Mouse (Mus musculus) neural tube, embryonic 14.5 days (tissue): ENCODE results near the gene Tfb1m. TPM values are rescaled to one million over a fixed set of nuclear protein-coding genes. Genes with fewer than 3 reads are reported as not detected.
A peak's percentile ranks its signal among the peaks of the same experiment; 100 is the strongest.

Experiments
- ATAC-seq: fragments of 200-750 bp; cut with Nextera tagmentation; 2 replicates; pipeline ENCODE4 v1.8.0; 2017; ENCODE audit warnings: low read depth, mild to moderate bottlenecking, moderate TSS enrichment, moderate library complexity
- H3K27ac ChIP-seq: fragments of 300-500 bp; sonication (generic); 2 replicates; pipeline ENCODE4 v1.5.1; 2014; ENCODE audit warnings: low read depth, mild to moderate bottlenecking, control low read depth, low read length, moderate library complexity, mixed read lengths
- H3K27me3 ChIP-seq: fragments of 300-500 bp; sonication (generic); 2 replicates; pipeline ENCODE4 v1.6.1; 2014; ENCODE audit warnings: low read length; ENCODE audit not compliant: control insufficient read depth, insufficient read depth
- H3K36me3 ChIP-seq: fragments of 300-500 bp; sonication (generic); 2 replicates; pipeline ENCODE4 v1.6.1; 2014; ENCODE audit warnings: low read length, mixed read lengths; ENCODE audit not compliant: control insufficient read depth, insufficient read depth
- H3K4me1 ChIP-seq: fragments of 300-500 bp; sonication (generic); 2 replicates; pipeline ENCODE4 v1.6.1; 2014; ENCODE audit warnings: low read length; ENCODE audit not compliant: control insufficient read depth, insufficient read depth
- H3K4me2 ChIP-seq: fragments of 300-500 bp; sonication (generic); 2 replicates; pipeline ENCODE4 v1.6.1; 2014; ENCODE audit warnings: mild to moderate bottlenecking, low read depth, low read length, control low read depth
- H3K4me3 ChIP-seq: fragments of 300-500 bp; sonication (generic); 2 replicates; pipeline ENCODE4 v1.5.1; 2014; ENCODE audit warnings: low read depth, low read length, control low read depth, mixed read lengths
- H3K9ac ChIP-seq: fragments of 300-500 bp; sonication (generic); replicated peaks from 2 replicates; pipeline ENCODE4 v1.6.1; 2014; ENCODE audit warnings: low read depth, mild to moderate bottlenecking, control low read depth, low read length, mixed read lengths
- H3K9me3 ChIP-seq: fragments of 300-500 bp; sonication (generic); 2 replicates; pipeline ENCODE4 v1.6.1; 2016; ENCODE audit warnings: low read length; ENCODE audit not compliant: control insufficient read depth
- WGBS: fragments of 180-500 bp; shearing (Covaris S2); extraction: QIAGEN DNeasy Blood & Tissue Kit; methylation state at CpG from one replicate; pipeline ENCODE4 v1.1.7; 2014; 5-methylcytosine and 5-hydroxymethylcytosine counted together
- polyA plus RNA-seq: library from polyadenylated mRNA; unstranded; fragments of >200 nt; fragmentation: Nextera tagmentation; extraction: Ambion mirVana; gene quantifications from 2 replicates; pipeline ENCODE4 v1.2.1, GENCODE M21; 2014

The Tfb1m gene
- polyA plus RNA-seq, 1 experiment from 2014 or later = 15.7 TPM

DNA sequence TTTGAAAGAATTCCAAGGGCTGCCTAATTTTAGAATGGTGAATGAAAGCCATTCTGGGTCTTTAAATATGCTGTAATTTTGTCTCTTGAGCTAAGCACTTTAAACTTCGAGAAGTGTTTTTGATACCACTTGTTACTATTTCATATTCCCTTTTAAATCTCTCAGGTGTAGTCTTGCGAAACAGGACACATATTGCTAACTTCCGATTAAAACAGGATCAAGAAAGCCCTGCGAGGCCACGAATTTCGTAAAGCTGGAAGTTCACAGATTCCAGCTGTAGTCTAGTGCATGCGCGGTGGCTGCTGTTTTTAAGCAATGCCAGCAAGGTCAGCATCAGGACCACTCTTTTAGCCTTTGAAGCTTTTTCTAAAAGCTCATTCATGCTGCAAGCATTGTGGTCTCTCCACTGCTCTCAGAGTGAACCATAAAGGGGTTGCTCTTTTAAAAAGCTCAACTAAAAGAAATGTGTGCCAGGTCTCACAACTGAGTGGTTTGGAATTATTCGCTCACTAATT, 832 bp upstream of the Tfb1m start:
- Histone ChIP-seq H3K4me3 (peak overlapping the region; percentile 57), H3K9me3 (no peaks in the 10 kb centered on the region), H3K9ac (0 out of 2 replicates have a peak overlapping the region, but pooled peaks have one; percentile 11), H3K4me1 (peaks cover 10% of the 10 kb centered on the region; the same call in 1 of the 2 replicates), H3K36me3 (no peaks in the 10 kb centered on the region), H3K27me3 (no peaks in the 10 kb centered on the region), H3K27ac (peak overlapping the region; percentile 86; the same call in 1 of the 2 replicates), H3K4me2 (peak overlapping the region; percentile 54)
- 49% methylated on average over 9 of the region's 9 CpGs for WGBS
- ATAC-seq = no peak

- no peak overlapping the region for H3K9ac ChIP-seq
- H3K27me3 ChIP-seq = no peaks in the 10 kb centered on the region
- no peak overlapping the region for H3K4me2 ChIP-seq
- ATAC-seq = no peak
- WGBS = 69% methylated on average over 1 of the region's 1 CpGs
- H3K27ac ChIP-seq = no peak overlapping the region
- no peaks in the 10 kb centered on the region for H3K36me3 ChIP-seq
- no peak overlapping the region for H3K4me3 ChIP-seq
- H3K4me1 ChIP-seq = peaks cover 10% of the 10 kb centered on the region; the same call in 1 of the 2 replicates
- H3K9me3 ChIP-seq = no peaks in the 10 kb centered on the region
These were observed 1.3 kb downstream of the Tfb1m start for GRCm38 (mm10) chr17:3556251-3556650.

GRCm38 (mm10) chr17:3547725-3548124, 9.9 kb downstream of the Tfb1m start:
- WGBS = 73% methylated on average over 7 of the region's 7 CpGs
- Histone ChIP-seq H3K36me3 (no peaks in the 10 kb centered on the region), H3K4me2 (no peak overlapping the region), H3K4me1 (no peaks in the 10 kb centered on the region), H3K4me3 (no peak overlapping the region), H3K27me3 (no peaks in the 10 kb centered on the region), H3K9me3 (no peaks in the 10 kb centered on the region), H3K9ac (no peak overlapping the region), H3K27ac (no peak overlapping the region)
- ATAC-seq = no peak

DNA sequence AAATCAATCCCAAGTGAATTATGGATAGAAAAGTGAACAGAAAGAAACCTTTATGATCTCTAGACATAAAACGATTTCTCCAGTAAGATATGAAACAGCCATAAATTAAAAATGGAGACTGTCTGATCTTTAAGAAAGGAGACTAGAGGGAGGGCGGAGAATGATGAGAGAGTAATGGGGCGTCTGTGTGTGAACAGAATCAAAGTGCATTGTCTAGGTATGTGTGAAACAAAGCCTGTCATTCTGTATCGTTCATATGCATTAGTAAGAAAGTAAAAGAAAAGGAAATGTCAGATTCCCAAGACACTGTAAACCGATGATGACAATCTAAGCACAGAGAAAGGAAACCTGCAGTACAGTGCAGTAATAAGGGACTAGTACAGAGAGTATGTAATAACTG, 16.5 kb downstream of the Tfb1m start:
- Histone ChIP-seq H3K27ac (no peak overlapping the region), H3K36me3 (no peaks in the 10 kb centered on the region), H3K4me2 (no peak overlapping the region), H3K4me3 (no peak overlapping the region), H3K9me3 (no peaks in the 10 kb centered on the region; the same call in 1 of the 2 replicates), H3K27me3 (no peaks in the 10 kb centered on the region), H3K4me1 (no peaks in the 10 kb centered on the region), H3K9ac (no peak overlapping the region)
- WGBS = 85% methylated on average over 5 of the region's 5 CpGs
- ATAC-seq = no peak

- 94% methylated on average over 2 of the region's 2 CpGs for WGBS
- no peak for ATAC-seq
- H3K9me3 ChIP-seq = no peaks in the 10 kb centered on the region; the same call in 1 of the 2 replicates
- no peak overlapping the region for H3K27ac ChIP-seq
- no peak overlapping the region for H3K9ac ChIP-seq
- no peaks in the 10 kb centered on the region for H3K27me3 ChIP-seq
- no peak overlapping the region for H3K4me3 ChIP-seq
- H3K4me2 ChIP-seq = no peak overlapping the region
- H3K36me3 ChIP-seq = no peaks in the 10 kb centered on the region
- no peaks in the 10 kb centered on the region for H3K4me1 ChIP-seq
These were observed 17.3 kb downstream of the Tfb1m start for GRCm38 (mm10) chr17:3540304-3540703.

DNA sequence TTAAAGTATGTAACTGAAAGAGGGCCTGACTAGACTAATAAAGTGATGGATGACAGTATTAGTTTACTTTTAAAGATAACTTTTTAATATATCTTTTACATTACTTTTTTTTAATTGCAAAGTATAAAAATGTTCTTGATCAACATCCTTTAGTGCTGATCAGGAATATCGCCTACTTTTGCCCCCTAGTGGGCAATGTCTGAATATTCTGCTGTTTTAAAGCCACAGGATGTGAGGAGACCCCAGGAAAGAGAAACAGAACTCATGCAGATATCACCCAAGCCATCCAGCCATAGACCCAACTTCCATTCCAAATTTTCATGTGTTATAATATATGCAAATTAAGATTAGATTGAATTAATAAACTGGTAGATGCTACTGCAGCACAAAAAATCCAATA, 24.2 kb downstream of the Tfb1m start:
- WGBS = 26% methylated on average over 1 of the region's 1 CpGs
- no peaks in the 10 kb centered on the region for H3K27me3 ChIP-seq
- no peak overlapping the region for H3K4me2 ChIP-seq
- H3K36me3 ChIP-seq = no peaks in the 10 kb centered on the region
- H3K9me3 ChIP-seq = no peaks in the 10 kb centered on the region
- no peak overlapping the region for H3K4me3 ChIP-seq
- no peak overlapping the region for H3K9ac ChIP-seq
- no peak; the same call in 1 of the 2 replicates for ATAC-seq
- H3K4me1 ChIP-seq = no peaks in the 10 kb centered on the region
- H3K27ac ChIP-seq = no peak overlapping the region

GRCm38 (mm10) chr17:3532254-3532653, 25.3 kb downstream of the Tfb1m start, which contains the start of gene Cldn20:
TSS of gene Cldn20 (plus strand) at chr17:3532554.
- no peak for ATAC-seq
- no peaks in the 10 kb centered on the region for H3K9me3 ChIP-seq
- no peak within 1 kb of the TSS for H3K4me3 ChIP-seq
- no peaks in the 10 kb centered on the region for H3K4me1 ChIP-seq
- no peak within 1 kb of the TSS for H3K27ac ChIP-seq
- H3K9ac ChIP-seq = no peak within 1 kb of the TSS
- WGBS = 94% methylated on average over 4 of the region's 4 CpGs
- no peaks in the 10 kb centered on the region for H3K27me3 ChIP-seq
- no peak within 1 kb of the TSS for H3K4me2 ChIP-seq
- no peaks in the 10 kb centered on the region for H3K36me3 ChIP-seq

- 94% methylated on average over 1 of the region's 1 CpGs for WGBS
- ATAC-seq = no peak
These were observed 25.9 kb downstream of the Tfb1m start for GRCm38 (mm10) chr17:3531641-3532040.

GRCm38 (mm10) chr17:3530549-3530948, 27.0 kb downstream of the Tfb1m start:
- Histone ChIP-seq H3K4me2 (no peak overlapping the region), H3K9ac (no peak overlapping the region), H3K27me3 (no peaks in the 10 kb centered on the region), H3K4me3 (no peak overlapping the region), H3K36me3 (no peaks in the 10 kb centered on the region), H3K4me1 (no peaks in the 10 kb centered on the region), H3K9me3 (no peaks in the 10 kb centered on the region), H3K27ac (no peak overlapping the region)
- no peak for ATAC-seq
- WGBS = 71% methylated on average over 7 of the region's 7 CpGs

More at GRCm38 (mm10) chr17:3531641-3532040, 25.9 kb downstream of the Tfb1m start:
- Histone ChIP-seq H3K36me3 (no peaks in the 10 kb centered on the region), H3K4me1 (no peaks in the 10 kb centered on the region), H3K9ac (no peak overlapping the region), H3K4me3 (no peak overlapping the region), H3K27me3 (no peaks in the 10 kb centered on the region), H3K4me2 (no peak overlapping the region), H3K9me3 (no peaks in the 10 kb centered on the region), H3K27ac (no peak overlapping the region)
